Mouse (Mus musculus): ENCODE measurements around the gene Zfp335.

The Zfp335 gene

GRCm38 (mm10) chr2:164911086-164912048 is at the start of gene Zfp335:
Zfp335 (minus strand) TSS chr2:164911757.
- DNase-seq (ENCODE audit: low spot score), result peak; percentile 97

GRCm38 (mm10) chr2:164960716-164961441 is 49.3 kb upstream of the Zfp335 start, which contains the start of gene Slc12a5:
Slc12a5 (plus strand) TSS chr2:164960802.
- peak; percentile 84 for DNase-seq (ENCODE audit: low spot score)

- DNase-seq (ENCODE audit: low spot score), result no peak
Observed at GRCm38 (mm10) chr2:164957548-164958315, 46.2 kb upstream of the Zfp335 start.

GRCm38 (mm10) chr2:164956195-164956594 is 44.6 kb upstream of the Zfp335 start:
- DNase-seq (ENCODE audit: low spot score), result no peak

GRCm38 (mm10) chr2:164955725-164956124 is 44.2 kb upstream of the Zfp335 start:
- no peak for DNase-seq (ENCODE audit: low spot score)

GRCm38 (mm10) chr2:164953224-164953623 is 41.7 kb upstream of the Zfp335 start:
- peak; percentile 94 for DNase-seq (ENCODE audit: low spot score)

- no peak for DNase-seq (ENCODE audit: low spot score)
Observed at GRCm38 (mm10) chr2:164952448-164952847, 40.9 kb upstream of the Zfp335 start.

GRCm38 (mm10) chr2:164951745-164952144 is 40.2 kb upstream of the Zfp335 start:
- no peak for DNase-seq (ENCODE audit: low spot score)

- peak; percentile 62 for DNase-seq (ENCODE audit: low spot score)
Observed at GRCm38 (mm10) chr2:164950501-164950900, 38.9 kb upstream of the Zfp335 start.

GRCm38 (mm10) chr2:164948962-164949361 is 37.4 kb upstream of the Zfp335 start:
- DNase-seq (ENCODE audit: low spot score), result no peak

GRCm38 (mm10) chr2:164947930-164948329 is 36.4 kb upstream of the Zfp335 start:
- DNase-seq (ENCODE audit: low spot score), result no peak

- DNase-seq (ENCODE audit: low spot score), result no peak
Observed at GRCm38 (mm10) chr2:164947506-164947905, 35.9 kb upstream of the Zfp335 start.

GRCm38 (mm10) chr2:164942692-164943290 is 31.2 kb upstream of the Zfp335 start:
- DNase-seq (ENCODE audit: low spot score), result no peak

GRCm38 (mm10) chr2:164940140-164940830 is 28.7 kb upstream of the Zfp335 start, which contains the start of gene Mmp9:
Mmp9 (plus strand) TSS chr2:164940780.
- no peak for DNase-seq (ENCODE audit: low spot score)

- no peak for DNase-seq (ENCODE audit: low spot score)
Observed at GRCm38 (mm10) chr2:164939106-164939505, 27.5 kb upstream of the Zfp335 start.

- no peak for DNase-seq (ENCODE audit: low spot score)
Observed at GRCm38 (mm10) chr2:164938146-164939091, 26.9 kb upstream of the Zfp335 start.

GRCm38 (mm10) chr2:164935991-164936390 is 24.4 kb upstream of the Zfp335 start:
- no peak for DNase-seq (ENCODE audit: low spot score)

- DNase-seq (ENCODE audit: low spot score), result no peak
Observed at GRCm38 (mm10) chr2:164933534-164933933, 22.0 kb upstream of the Zfp335 start.

GRCm38 (mm10) chr2:164930706-164931581 is 19.4 kb upstream of the Zfp335 start:
- DNase-seq (ENCODE audit: low spot score), result no peak

Measured in retina, embryonic 14.5 days (tissue).